8 mouse cellular contexts compared by ENCODE assay signal in the genomic region with DNA sequence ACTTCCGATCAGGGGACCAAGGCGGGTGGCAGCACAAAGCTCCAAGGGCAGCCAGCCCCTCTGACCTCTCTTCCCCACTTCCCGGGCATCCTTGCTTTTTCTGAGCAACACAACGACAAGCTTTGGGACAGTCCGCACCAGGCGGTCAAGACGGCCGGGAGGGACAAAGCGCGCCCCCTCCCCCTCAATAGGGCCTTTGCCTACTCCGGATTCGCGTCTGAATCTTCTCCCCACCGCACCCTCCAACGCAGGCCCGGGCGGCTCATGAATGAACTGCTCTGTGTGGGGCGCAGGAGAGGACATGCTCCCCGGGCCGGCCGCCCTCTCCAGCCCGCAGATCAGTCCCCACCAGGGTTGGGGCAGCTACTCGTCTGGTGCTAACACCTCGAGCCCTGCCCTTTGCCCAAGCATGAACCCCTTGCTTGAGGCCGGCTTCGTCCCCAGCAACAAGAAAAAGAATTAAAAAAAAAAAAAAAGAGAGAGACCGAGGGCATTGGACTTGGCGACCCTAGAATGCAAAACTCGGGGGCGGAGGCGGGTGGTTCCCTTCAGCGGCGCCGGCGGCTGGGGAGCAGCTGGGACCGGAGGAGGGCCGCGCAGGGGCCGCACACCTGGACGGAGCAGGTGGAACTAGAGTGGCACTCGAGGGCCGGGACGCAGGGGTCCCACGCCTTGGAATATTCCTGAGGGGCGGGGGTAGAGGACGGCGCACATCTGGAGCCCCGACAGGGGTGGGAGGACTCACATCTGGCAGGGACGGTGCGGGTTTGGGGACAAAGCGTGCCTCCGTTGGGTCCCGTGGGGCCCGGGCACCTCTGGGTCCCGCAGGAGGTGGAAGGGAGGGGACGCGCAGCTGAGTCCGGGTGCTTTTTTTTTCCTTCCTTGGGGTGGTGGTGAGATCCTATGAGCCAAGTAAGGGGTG. TPM values are rescaled to one million over a fixed set of nuclear protein-coding genes. Genes with fewer than 3 reads are reported as not detected.
DNase-seq lines count a peak whose midpoint lies in the region; ATAC-seq and TF ChIP-seq lines count a peak whose summit lies in the region.

No protein-coding gene starts in this region.

- TF ChIP-seq POLR2A in bone marrow, adult 2 months (IDR thresholded peaks at IDR 0.05; ENCODE audit: borderline replicate concordance, control insufficient read depth, low read depth, low read length), result no peak

- no peaks in the 10 kb centered on the region for H3K27me3 ChIP-seq in midbrain, embryonic 11.5 days (ENCODE audit: control insufficient read depth, insufficient read depth, low read length)

- ATAC-seq in erythroid progenitor cell, adult 5-6 weeks (replicated peaks; ENCODE audit: low FRiP score, poor library complexity, severe bottlenecking), result peak; percentile 20
- peak; percentile 38 to 58; a peak in 3 of 4 replicates for ATAC-seq in hematopoietic stem cell, adult 5-6 weeks (replicated peaks in 1 of 2; ENCODE audit: insufficient read depth in 1 of 2, low FRiP score in 2 of 2, low TSS enrichment in 1 of 2, low read depth in 1 of 2, poor library complexity in 2 of 2, severe bottlenecking in 2 of 2)
- peak; percentile 59 for ATAC-seq in midbrain, embryonic 11.5 days (ENCODE audit: low FRiP score)

- intact Hi-C loops in heart, postnatal 25 days (cut with DNase I), result no loop called here
- intact Hi-C loops in left cerebral cortex, postnatal 36 days (cut with DNase I), result no loop called here

- H3K4me1 ChIP-seq in bone marrow, adult 2 months (ENCODE audit: control insufficient read depth, insufficient read depth, low read length), result peaks cover 3% of the 10 kb centered on the region
- H3K4me1 ChIP-seq in midbrain, embryonic 11.5 days (ENCODE audit: control insufficient read depth, insufficient read depth, low read length), result peaks cover 23% of the 10 kb centered on the region

- TF ChIP-seq CTCF in bone marrow, adult 2 months (IDR thresholded peaks at IDR 0.05; ENCODE audit: control insufficient read depth, insufficient read depth, low read length), result no peak

- 2% methylated on average over 58 of the region's 58 CpGs for WGBS in bone marrow, adult 2 months
- WGBS in midbrain, embryonic 11.5 days, result under 1% methylated on average over 58 of the region's 58 CpGs

- peak overlapping the region; percentile 24; the same call in 1 of the 2 replicates for H3K27ac ChIP-seq in bone marrow, adult 2 months (ENCODE audit: control insufficient read depth, insufficient read depth, low read depth, low read length, poor library complexity)
- H3K27ac ChIP-seq in midbrain, embryonic 11.5 days (ENCODE audit: low read depth, low read length), result peak overlapping the region; percentile 83

- no peaks in the 10 kb centered on the region for H3K9me3 ChIP-seq in midbrain, embryonic 11.5 days (ENCODE audit: control insufficient read depth, low read length)

- peak overlapping the region; percentile 78 for H3K4me2 ChIP-seq in midbrain, embryonic 11.5 days

- H3K4me3 ChIP-seq in bone marrow, adult 2 months (replicated peaks; ENCODE audit: control insufficient read depth, low read depth, low read length), result peak overlapping the region; percentile 70
- peak overlapping the region; percentile 69 for H3K4me3 ChIP-seq in midbrain, embryonic 11.5 days (ENCODE audit: low read depth, low read length)

- DNase-seq in heart, adult 11 months, result peak; percentile 96
- no peak for DNase-seq in heart, postnatal 25 days (ENCODE audit: low spot score)
- DNase-seq in left cerebral cortex, postnatal 36 days (ENCODE audit: low spot score in 2 of 2), result peak; percentile 51
- peak; percentile 95 for DNase-seq in midbrain, embryonic 11.5 days (ENCODE audit: low spot score, missing footprints)
- peak; percentile 49 to 84 for DNase-seq in spleen, postnatal 4 days (ENCODE audit: low spot score in 2 of 2)

- no peaks in the 10 kb centered on the region for H3K36me3 ChIP-seq in midbrain, embryonic 11.5 days (ENCODE audit: control insufficient read depth, insufficient read depth, low read length)

- peak overlapping the region; percentile 77 for H3K9ac ChIP-seq in midbrain, embryonic 11.5 days (ENCODE audit: low read length)

RNA-seq across cellular contexts. Expression of a gene that starts 0.7 kb away (rescaled TPM):
- total RNA-seq in heart, postnatal 25 days (2021), result 100 to 1,000 TPM; 132 to 139 TPM
- 43.4 and 56.4 TPM in 2 replicates for polyA plus RNA-seq in bone marrow, adult 2 months (2011; ENCODE audit: insufficient read depth, insufficient read length, low replicate concordance, missing spikeins)
- 28.8 and 39.8 TPM in 2 replicates for total RNA-seq in erythroid progenitor cell, adult 5-6 weeks (2015; ENCODE audit: low replicate concordance)
- 8.5 and 8.7 TPM in 2 replicates for total RNA-seq in erythroid progenitor cell, adult 5-6 weeks (2017; ENCODE audit: low replicate concordance)
- 13.2 and 21.9 TPM in 2 replicates for total RNA-seq in hematopoietic stem cell, adult 5-6 weeks (2017)
- total RNA-seq in left cerebral cortex, postnatal 36 days (2021), result 10 to 100 TPM; 38.3 to 47.5 TPM
- 111 and 114 TPM in 2 replicates for polyA plus RNA-seq in midbrain, embryonic 11.5 days (2014; fragmentation: Nextera tagmentation; extraction: Ambion mirVana)

RNA-seq across cellular contexts. Expression of a gene that starts 1.3 kb away (rescaled TPM):
- total RNA-seq in heart, postnatal 25 days (2021), result 10 to 100 TPM; 83.5 to 86.1 TPM
- 16.2 and 19.1 TPM in 2 replicates for polyA plus RNA-seq in bone marrow, adult 2 months (2011; ENCODE audit: insufficient read depth, insufficient read length, low replicate concordance, missing spikeins)
- 3.2 and 3.8 TPM in 2 replicates for total RNA-seq in erythroid progenitor cell, adult 5-6 weeks (2015; ENCODE audit: low replicate concordance)
- 5.9 and 11.6 TPM in 2 replicates for total RNA-seq in erythroid progenitor cell, adult 5-6 weeks (2017; ENCODE audit: low replicate concordance)
- 5.3 and 7.6 TPM in 2 replicates for total RNA-seq in hematopoietic stem cell, adult 5-6 weeks (2017)
- 100 to 1,000 TPM; 177 to 186 TPM for total RNA-seq in left cerebral cortex, postnatal 36 days (2021)
- polyA plus RNA-seq in midbrain, embryonic 11.5 days (2014; fragmentation: Nextera tagmentation; extraction: Ambion mirVana), result 43.3 and 49.3 TPM in 2 replicates

RNA-seq across cellular contexts. Expression of a gene that starts 26.3 kb away (rescaled TPM):
- total RNA-seq in heart, postnatal 25 days (2021), result not detected
- polyA plus RNA-seq in bone marrow, adult 2 months (2011; ENCODE audit: insufficient read depth, insufficient read length, low replicate concordance, missing spikeins), result 6.7 TPM in 1 of 2 replicates, not detected in the other
- total RNA-seq in erythroid progenitor cell, adult 5-6 weeks (2015; ENCODE audit: low replicate concordance), result 1.1 TPM in 1 of 2 replicates, not detected in the other
- total RNA-seq in erythroid progenitor cell, adult 5-6 weeks (2017; ENCODE audit: low replicate concordance), result 0.23 and 0.26 TPM in 2 replicates
- 0.50 and 0.55 TPM in 2 replicates for total RNA-seq in hematopoietic stem cell, adult 5-6 weeks (2017)
- under 1 TPM; 0.12 to 0.66 TPM for total RNA-seq in left cerebral cortex, postnatal 36 days (2021)
- polyA plus RNA-seq in midbrain, embryonic 11.5 days (2014; fragmentation: Nextera tagmentation; extraction: Ambion mirVana), result 0.52 and 0.84 TPM in 2 replicates

RNA-seq across cellular contexts. Expression of a gene that starts 48.2 kb away (rescaled TPM):
- under 1 TPM; 0.55 to 0.75 TPM for total RNA-seq in heart, postnatal 25 days (2021)
- polyA plus RNA-seq in bone marrow, adult 2 months (2011; ENCODE audit: insufficient read depth, insufficient read length, low replicate concordance, missing spikeins), result not detected in 2 replicates
- not detected in 2 replicates for total RNA-seq in erythroid progenitor cell, adult 5-6 weeks (2015; ENCODE audit: low replicate concordance)
- total RNA-seq in erythroid progenitor cell, adult 5-6 weeks (2017; ENCODE audit: low replicate concordance), result not detected in 2 replicates
- not detected in 2 replicates for total RNA-seq in hematopoietic stem cell, adult 5-6 weeks (2017)
- not detected for total RNA-seq in left cerebral cortex, postnatal 36 days (2021)
- polyA plus RNA-seq in midbrain, embryonic 11.5 days (2014; fragmentation: Nextera tagmentation; extraction: Ambion mirVana), result 0.48 TPM in 1 of 2 replicates, not detected in the other
